Mouse (Mus musculus): ENCODE data around the gene Acoxl.

GRCm38 (mm10) chr2:127908881-127909280, 70.2 kb downstream of the Acoxl start:
- TF ChIP-seq GATA1 (IDR thresholded peaks at IDR 0.05; ENCODE audit: borderline replicate concordance, low read length) (no peak), CTCF (IDR thresholded peaks at IDR 0.05; ENCODE audit: low read depth, low read length) (no peak)
